Mouse (Mus musculus): ENCODE measurements around the gene Hacd4. TPM values are rescaled to one million over a fixed set of nuclear protein-coding genes. Genes with fewer than 3 reads are reported as not detected.
A peak's percentile ranks its signal among the peaks of the same experiment; 100 is the strongest.

The Hacd4 gene
- polyA plus RNA-seq, 1 experiment from 2014 or later, result 16.1 TPM

DNA sequence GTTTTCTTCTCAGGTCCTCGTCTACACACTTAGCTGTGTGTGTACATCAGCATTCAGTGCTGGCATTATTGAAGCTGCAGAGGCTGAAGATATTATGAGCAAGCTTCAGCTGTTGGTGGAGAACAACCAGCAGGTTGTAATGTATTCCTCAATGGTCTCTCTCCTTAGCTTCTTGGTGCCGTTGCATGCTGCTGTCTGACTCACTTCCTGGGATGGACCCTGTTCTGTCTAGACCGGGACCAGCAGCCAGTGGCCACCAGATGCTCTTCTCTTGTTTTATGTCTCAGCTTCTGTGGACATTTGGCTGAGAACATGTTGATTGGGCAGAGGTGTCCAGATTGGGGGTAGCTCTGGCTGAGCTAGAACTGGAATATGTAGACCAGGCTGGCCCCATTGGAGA lies 81.3 kb downstream of the Hacd4 start:
- no peak overlapping the region for H3K4me3 ChIP-seq (ENCODE audit: low read depth, low read length)
- H3K9ac ChIP-seq (replicated peaks; ENCODE audit: low read depth, low read length), result no peak overlapping the region
- no peak overlapping the region for H3K4me2 ChIP-seq (replicated peaks; ENCODE audit: low read depth, low read length)
- ATAC-seq (ENCODE audit: insufficient number of reproducible peaks, insufficient read depth, low FRiP score, low read depth), result no peak
- no peaks in the 10 kb centered on the region for H3K36me3 ChIP-seq (ENCODE audit: control insufficient read depth, insufficient read depth, low read length)
- H3K4me1 ChIP-seq (ENCODE audit: control insufficient read depth, insufficient read depth, low read length), result no peaks in the 10 kb centered on the region
- WGBS, result 82% methylated on average over 3 of the region's 3 CpGs
- no peaks in the 10 kb centered on the region for H3K9me3 ChIP-seq (ENCODE audit: control insufficient read depth, low read depth, low read length)
- H3K27ac ChIP-seq (ENCODE audit: low read length), result no peak overlapping the region
- H3K27me3 ChIP-seq (ENCODE audit: control insufficient read depth, insufficient read depth, low read length), result no peaks in the 10 kb centered on the region

DNA sequence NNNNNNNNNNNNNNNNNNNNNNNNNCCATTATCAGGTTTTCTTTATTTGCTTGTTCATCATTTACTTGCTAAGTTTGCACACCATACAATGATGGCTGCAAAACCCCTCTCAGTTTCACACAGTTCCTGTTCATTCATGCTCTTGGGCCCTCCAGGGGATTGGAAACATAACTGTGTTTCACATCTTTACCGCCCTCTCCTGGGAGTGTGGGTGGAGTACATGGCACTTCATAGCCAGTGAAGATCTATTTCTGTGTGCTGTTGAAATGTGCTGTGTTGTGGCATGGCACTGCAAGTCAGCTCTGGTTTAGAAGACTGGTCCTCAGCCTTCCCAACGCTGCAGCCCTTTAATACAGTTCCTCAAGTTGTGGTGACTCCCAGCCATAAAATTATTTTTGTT lies 82.1 kb downstream of the Hacd4 start:
- WGBS, result 71% methylated on average over 2 of the region's 2 CpGs
- no peaks in the 10 kb centered on the region for H3K27me3 ChIP-seq (ENCODE audit: control insufficient read depth, insufficient read depth, low read length)
- ATAC-seq (ENCODE audit: insufficient number of reproducible peaks, insufficient read depth, low FRiP score, low read depth), result no peak
- H3K4me3 ChIP-seq (ENCODE audit: low read depth, low read length), result no peak overlapping the region
- no peaks in the 10 kb centered on the region for H3K36me3 ChIP-seq (ENCODE audit: control insufficient read depth, insufficient read depth, low read length)
- no peaks in the 10 kb centered on the region for H3K4me1 ChIP-seq (ENCODE audit: control insufficient read depth, insufficient read depth, low read length)
- no peak overlapping the region for H3K27ac ChIP-seq (ENCODE audit: low read length)
- H3K4me2 ChIP-seq (replicated peaks; ENCODE audit: low read depth, low read length), result no peak overlapping the region
- no peak overlapping the region for H3K9ac ChIP-seq (replicated peaks; ENCODE audit: low read depth, low read length)
- H3K9me3 ChIP-seq (ENCODE audit: control insufficient read depth, low read depth, low read length), result no peaks in the 10 kb centered on the region

DNA sequence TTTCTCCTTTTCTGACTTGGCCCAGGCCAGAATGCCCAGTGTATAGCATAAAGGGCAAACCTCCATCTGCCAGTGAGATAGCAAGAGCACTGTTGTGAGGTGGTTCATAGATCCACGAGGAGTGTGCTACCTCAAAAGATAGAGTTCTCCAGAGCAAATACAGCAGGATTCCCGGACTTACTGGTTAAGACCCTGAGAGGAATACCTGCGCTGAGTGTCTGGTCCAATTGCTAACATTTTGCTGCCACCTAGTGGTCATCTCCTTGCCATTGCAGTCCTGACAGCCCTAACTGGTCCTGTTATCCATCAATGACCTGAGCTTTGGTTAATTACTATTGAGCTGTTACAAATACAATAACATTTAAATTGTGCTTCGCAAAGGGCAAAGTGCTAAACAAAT lies 87.8 kb downstream of the Hacd4 start:
- no peaks in the 10 kb centered on the region for H3K9me3 ChIP-seq (ENCODE audit: control insufficient read depth, low read depth, low read length)
- no peaks in the 10 kb centered on the region for H3K27me3 ChIP-seq (ENCODE audit: control insufficient read depth, insufficient read depth, low read length)
- H3K4me3 ChIP-seq (ENCODE audit: low read depth, low read length), result no peak overlapping the region
- no peak overlapping the region for H3K9ac ChIP-seq (replicated peaks; ENCODE audit: low read depth, low read length)
- ATAC-seq (ENCODE audit: insufficient number of reproducible peaks, insufficient read depth, low FRiP score, low read depth), result 0 out of 2 replicates have a peak, but pooled peaks have one; percentile 56
- no peak overlapping the region for H3K27ac ChIP-seq (ENCODE audit: low read length)
- H3K36me3 ChIP-seq (ENCODE audit: control insufficient read depth, insufficient read depth, low read length), result no peaks in the 10 kb centered on the region
- no peaks in the 10 kb centered on the region for H3K4me1 ChIP-seq (ENCODE audit: control insufficient read depth, insufficient read depth, low read length)
- 3% methylated on average over 4 of the region's 4 CpGs for WGBS
- no peak overlapping the region for H3K4me2 ChIP-seq (replicated peaks; ENCODE audit: low read depth, low read length)

Other genes with a start within 250 kb of the Hacd4 start
- gene Ifnb1, start 83.8 kb upstream of the Hacd4 start, polyA plus RNA-seq (2014; fragmentation: Nextera tagmentation; extraction: Ambion mirVana), result not detected in 2 replicates
- not detected in 2 replicates for gene Ifna15, start 119.3 kb upstream of the Hacd4 start, polyA plus RNA-seq (2014; fragmentation: Nextera tagmentation; extraction: Ambion mirVana)
- not detected in 2 replicates for gene Ifna14, start 132.9 kb upstream of the Hacd4 start, polyA plus RNA-seq (2014; fragmentation: Nextera tagmentation; extraction: Ambion mirVana)
- not detected in 2 replicates for gene Ifna9, start 153.5 kb upstream of the Hacd4 start, polyA plus RNA-seq (2014; fragmentation: Nextera tagmentation; extraction: Ambion mirVana)
- not detected in 2 replicates for gene Ifna12, start 164.4 kb upstream of the Hacd4 start, polyA plus RNA-seq (2014; fragmentation: Nextera tagmentation; extraction: Ambion mirVana)
- not detected in 2 replicates for gene C87499, start 195.5 kb upstream of the Hacd4 start, polyA plus RNA-seq (2014; fragmentation: Nextera tagmentation; extraction: Ambion mirVana)
- not detected in 2 replicates for gene Ifna13, start 205.5 kb upstream of the Hacd4 start, polyA plus RNA-seq (2014; fragmentation: Nextera tagmentation; extraction: Ambion mirVana)
- gene Ifna16, start 238.0 kb upstream of the Hacd4 start, polyA plus RNA-seq (2014; fragmentation: Nextera tagmentation; extraction: Ambion mirVana), result not detected in 2 replicates
- not detected in 2 replicates for gene Ifna2, start 245.0 kb upstream of the Hacd4 start, polyA plus RNA-seq (2014; fragmentation: Nextera tagmentation; extraction: Ambion mirVana)

All from stomach, embryonic 14.5 days (tissue).